8 mouse cellular contexts compared by ENCODE assay signal in the genomic region with DNA sequence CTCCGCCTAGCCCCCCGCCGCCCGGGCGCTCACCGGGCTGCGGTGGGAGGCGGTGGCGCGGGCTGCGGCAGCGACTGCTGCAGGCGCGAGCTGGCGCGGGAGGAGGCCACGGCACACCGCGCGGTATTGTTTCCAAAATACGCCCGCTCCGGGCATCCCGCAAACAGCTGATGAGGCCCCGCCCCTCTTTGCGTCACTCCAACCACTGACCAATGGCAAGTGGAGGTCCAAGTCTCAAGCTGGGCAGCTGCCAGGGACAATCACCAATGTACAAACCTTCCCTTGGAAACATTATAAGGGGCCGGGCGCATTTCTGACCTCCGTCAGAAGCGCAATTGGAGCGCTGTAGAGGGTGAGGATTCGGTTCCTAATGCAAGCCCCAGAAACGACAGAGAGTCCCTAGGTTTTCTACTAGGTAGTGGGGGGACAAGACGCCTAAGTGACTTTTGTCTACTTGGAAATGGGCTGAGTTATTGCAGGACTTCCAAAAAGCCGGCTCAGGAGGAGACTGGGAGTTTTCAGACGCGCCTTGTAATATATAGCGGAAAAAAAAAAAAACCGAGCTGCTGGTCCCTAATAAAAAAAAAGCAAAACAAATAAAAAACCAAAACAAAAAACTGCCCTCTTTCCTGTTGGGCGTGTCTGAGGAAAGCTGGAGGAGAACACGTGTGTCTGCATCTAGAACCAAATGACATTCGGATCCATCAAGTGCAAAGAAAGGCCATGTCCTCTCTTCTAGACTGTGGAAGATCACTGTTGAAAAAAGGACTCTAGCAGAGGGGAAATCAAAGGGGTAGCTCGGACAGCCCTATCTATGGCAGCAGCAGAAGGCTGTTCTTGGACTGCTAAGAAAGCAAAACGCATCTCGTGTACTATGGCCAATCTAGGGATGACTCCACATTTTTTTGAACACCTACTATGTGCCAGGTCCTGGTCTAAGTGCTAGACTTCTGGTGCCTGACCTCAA. TPM values are rescaled to one million over a fixed set of nuclear protein-coding genes. Genes with fewer than 3 reads are reported as not detected.
DNase-seq lines count a peak whose midpoint lies in the region; ATAC-seq and TF ChIP-seq lines count a peak whose summit lies in the region.

A gene (minus strand): TSS at position 181 of the 967 bp plus-strand sequence.

- peak; percentile 38; the same call in 1 of the 2 replicates for TF ChIP-seq POLR2A in olfactory bulb, adult 2 months (IDR thresholded peaks at IDR 0.05; ENCODE audit: insufficient read depth, low read depth, low read length)

- peak; percentile 98 for DNase-seq in MN1 (ENCODE audit: low spot score)
- peak; percentile 98 for DNase-seq in cerebellum, adult 9-11 months
- peak; percentile 90 for DNase-seq in layer of hippocampus, adult 9-10 months (ENCODE audit: low spot score)
- peak; percentile 76 to 85 for DNase-seq in thymus, adult 18-20 months

- peak within 1 kb of the TSS; percentile 79 for H3K4me2 ChIP-seq in lung, embryonic 15.5 days

- no peaks in the 10 kb centered on the region for H3K27me3 ChIP-seq in lung, embryonic 15.5 days

- peak within 1 kb of the TSS; percentile 64 for H3K9ac ChIP-seq in lung, embryonic 15.5 days

- H3K36me3 ChIP-seq in lung, embryonic 15.5 days: no peaks in the 10 kb centered on the region

- H3K27ac ChIP-seq in lung, embryonic 15.5 days: peak within 1 kb of the TSS; percentile 70
- no peak within 1 kb of the TSS for H3K27ac ChIP-seq in olfactory bulb, adult 2 months (ENCODE audit: insufficient read depth, low read depth, low read length)

- under 1% methylated on average over 45 of the region's 45 CpGs for WGBS in lung, embryonic 15.5 days
- WGBS in olfactory bulb, adult 2 months: 2% methylated on average over 45 of the region's 45 CpGs

- peak; percentile 68 for ATAC-seq in frontal cortex, adult (ENCODE audit: low TSS enrichment)
- peak; percentile 63 to 67 for ATAC-seq in hematopoietic stem cell, adult 5-6 weeks (replicated peaks in 1 of 2; ENCODE audit: insufficient read depth in 1 of 2, low FRiP score in 2 of 2, low TSS enrichment in 1 of 2, low read depth in 1 of 2, poor library complexity in 2 of 2, severe bottlenecking in 2 of 2)
- peak; percentile 88 for ATAC-seq in lung, embryonic 15.5 days (ENCODE audit: borderline replicate concordance, extremely low read depth, low FRiP score, low TSS enrichment)

- H3K4me1 ChIP-seq in lung, embryonic 15.5 days: peaks cover 52% of the 10 kb centered on the region
- peaks cover 27% of the 10 kb centered on the region for H3K4me1 ChIP-seq in olfactory bulb, adult 2 months (ENCODE audit: control insufficient read depth, insufficient read depth, low read length)

- no peaks in the 10 kb centered on the region for H3K9me3 ChIP-seq in lung, embryonic 15.5 days

- TF ChIP-seq CTCF in olfactory bulb, adult 2 months (IDR thresholded peaks at IDR 0.05; ENCODE audit: insufficient read depth, low read depth, low read length): no peak

- peak within 1 kb of the TSS; percentile 89 for H3K4me3 ChIP-seq in lung, embryonic 15.5 days
- H3K4me3 ChIP-seq in olfactory bulb, adult 2 months (ENCODE audit: insufficient read depth, low read depth, low read length): peak within 1 kb of the TSS; percentile 88

RNA-seq across cellular contexts. Expression of the gene that starts here (rescaled TPM):
- 1.9 and 2.6 TPM in 2 replicates for total RNA-seq in hematopoietic stem cell, adult 5-6 weeks (2017)
- polyA plus RNA-seq in lung, embryonic 15.5 days (2015; fragmentation: Nextera tagmentation; extraction: Ambion mirVana): 5.5 and 8.5 TPM in 2 replicates
- not detected in 2 replicates for polyA plus RNA-seq in olfactory bulb, adult 2 months (2012; ENCODE audit: insufficient read depth, insufficient read length, low replicate concordance, missing spikeins)
